Mouse (Mus musculus): Measurements from ENCODE around the gene Dhdh. TPM values are rescaled to one million over a fixed set of nuclear protein-coding genes. Genes with fewer than 3 reads are reported as not detected.
"Not testable (repeated sequence)": the region's sequence is repeated elsewhere in the genome, so short reads cannot be mapped to it uniquely, and the experiment has no call there.

Dhdh gene
- polyA plus RNA-seq, 1 experiment from 2014 or later, result 3.9 TPM

DNA sequence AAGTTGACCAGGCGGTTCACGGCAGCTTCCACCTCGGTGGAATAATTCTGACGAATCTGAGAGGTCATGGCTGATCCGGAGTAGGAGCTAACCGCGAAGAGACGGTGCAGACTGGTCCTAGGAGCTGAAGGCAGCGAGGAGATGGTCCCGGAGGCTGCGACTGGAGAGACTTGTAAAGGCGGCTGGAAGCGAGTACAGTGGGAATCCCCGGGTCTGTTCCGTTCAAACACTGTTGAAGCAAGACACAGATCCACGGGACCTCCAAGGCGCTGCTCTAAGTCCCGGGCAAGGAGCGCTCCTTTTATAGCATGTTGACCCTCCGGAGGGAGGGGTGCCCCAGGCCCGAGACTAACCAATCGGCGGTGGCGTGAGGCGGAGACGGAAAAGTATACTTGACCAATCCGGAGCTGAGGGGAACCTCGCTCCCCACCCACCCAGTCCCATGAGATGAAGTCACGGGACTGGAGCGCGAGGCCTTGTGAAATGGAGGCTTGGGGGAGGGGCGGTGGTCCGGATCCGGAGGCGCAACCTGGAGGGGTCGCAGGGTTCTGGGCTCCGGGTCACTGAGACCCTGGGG, 29.0 kb downstream of the Dhdh start, which contains the start of gene Ftl1:
Gene Ftl1 (minus strand): TSS at position 321 of the 577 bp plus-strand sequence.
- H3K4me3 ChIP-seq, result peak within 1 kb of the TSS; percentile 93
- H3K4me2 ChIP-seq, result peak within 1 kb of the TSS; percentile 94
- peak; percentile 91 for ATAC-seq (ENCODE audit: extremely low read depth, insufficient number of reproducible peaks, low FRiP score, low TSS enrichment)
- not testable (repeated sequence) for H3K27me3 ChIP-seq (replicated peaks); H3K9me3 ChIP-seq
- H3K27ac ChIP-seq (replicated peaks), result peak within 1 kb of the TSS; percentile 96
- peaks cover 47% of the 10 kb centered on the region for H3K4me1 ChIP-seq
- peaks cover 71% of the 10 kb centered on the region for H3K36me3 ChIP-seq
- WGBS, result under 1% methylated on average over 32 of the region's 37 CpGs
- peak within 1 kb of the TSS; percentile 97 for H3K9ac ChIP-seq

- peak overlapping the region; percentile 96 for H3K27ac ChIP-seq (replicated peaks)
- WGBS, result under 1% methylated on average over 43 of the region's 43 CpGs
- H3K36me3 ChIP-seq, result peaks cover 71% of the 10 kb centered on the region
- peak overlapping the region; percentile 94 for H3K4me2 ChIP-seq
- peak overlapping the region; percentile 97 for H3K9ac ChIP-seq
- H3K4me3 ChIP-seq, result peak overlapping the region; percentile 93
- H3K4me1 ChIP-seq, result peaks cover 47% of the 10 kb centered on the region
- peak; percentile 21; the same call in 1 of the 2 replicates for ATAC-seq (ENCODE audit: extremely low read depth, insufficient number of reproducible peaks, low FRiP score, low TSS enrichment)
- no peaks in the 10 kb centered on the region for H3K9me3 ChIP-seq
- H3K27me3 ChIP-seq (replicated peaks), result no peaks in the 10 kb centered on the region
Measured at GRCm38 (mm10) chr7:45458748-45459563, 29.6 kb downstream of the Dhdh start.

- H3K27ac ChIP-seq (replicated peaks), result peak overlapping the region; percentile 96
- no peaks in the 10 kb centered on the region for H3K9me3 ChIP-seq
- ATAC-seq (ENCODE audit: extremely low read depth, insufficient number of reproducible peaks, low FRiP score, low TSS enrichment), result no peak
- H3K4me3 ChIP-seq, result peak overlapping the region; percentile 93
- no peaks in the 10 kb centered on the region for H3K27me3 ChIP-seq (replicated peaks)
- WGBS, result 51% methylated on average over 10 of the region's 10 CpGs
- H3K4me1 ChIP-seq, result peaks cover 47% of the 10 kb centered on the region
- peak overlapping the region; percentile 97 for H3K9ac ChIP-seq
- H3K4me2 ChIP-seq, result peak overlapping the region; percentile 94
- H3K36me3 ChIP-seq, result peaks cover 71% of the 10 kb centered on the region
Measured at GRCm38 (mm10) chr7:45457204-45458060, 31.2 kb downstream of the Dhdh start.

DNA sequence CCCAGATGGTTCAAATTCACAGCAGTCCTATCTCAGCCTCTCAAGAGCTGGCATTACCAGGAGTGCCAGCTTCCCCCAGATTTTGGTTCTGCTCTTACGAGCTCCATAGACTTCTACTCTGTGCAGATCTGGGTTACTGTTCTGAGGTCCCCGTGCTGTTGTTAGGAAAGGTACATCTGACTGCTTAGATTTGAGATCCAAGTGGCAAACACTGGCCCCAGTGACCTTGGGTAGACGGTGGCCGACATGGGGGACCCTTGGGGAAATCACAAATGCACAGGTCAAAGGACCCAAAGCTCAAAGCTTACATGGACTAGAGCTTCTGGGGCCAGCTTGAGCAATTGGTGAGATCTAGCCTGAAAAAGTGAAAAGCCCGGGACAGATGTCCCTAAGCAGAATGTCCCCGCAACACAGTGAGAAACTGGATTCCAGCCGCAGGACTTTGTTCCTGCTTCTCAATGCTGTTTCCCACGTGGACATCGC, 31.8 kb downstream of the Dhdh start:
- Histone ChIP-seq H3K27me3 (replicated peaks) (no peaks in the 10 kb centered on the region), H3K9me3 (no peaks in the 10 kb centered on the region), H3K36me3 (peaks cover 71% of the 10 kb centered on the region), H3K4me2 (peak overlapping the region; percentile 94), H3K4me3 (peak overlapping the region; percentile 93), H3K9ac (peak overlapping the region; percentile 97), H3K27ac (replicated peaks) (peak overlapping the region; percentile 96), H3K4me1 (peaks cover 47% of the 10 kb centered on the region)
- 43% methylated on average over 9 of the region's 9 CpGs for WGBS
- ATAC-seq (ENCODE audit: extremely low read depth, insufficient number of reproducible peaks, low FRiP score, low TSS enrichment), result no peak

GRCm38 (mm10) chr7:45455932-45456696, 32.5 kb downstream of the Dhdh start:
- Histone ChIP-seq H3K36me3 (peaks cover 71% of the 10 kb centered on the region), H3K27ac (replicated peaks) (peak overlapping the region; percentile 96; the same call in 1 of the 2 replicates), H3K27me3 (replicated peaks) (no peaks in the 10 kb centered on the region), H3K4me1 (peaks cover 43% of the 10 kb centered on the region), H3K4me2 (peak overlapping the region; percentile 94), H3K4me3 (peak overlapping the region; percentile 93), H3K9me3 (no peaks in the 10 kb centered on the region), H3K9ac (peak overlapping the region; percentile 97)
- no peak for ATAC-seq (ENCODE audit: extremely low read depth, insufficient number of reproducible peaks, low FRiP score, low TSS enrichment)
- WGBS, result 72% methylated on average over 13 of the region's 13 CpGs

DNA sequence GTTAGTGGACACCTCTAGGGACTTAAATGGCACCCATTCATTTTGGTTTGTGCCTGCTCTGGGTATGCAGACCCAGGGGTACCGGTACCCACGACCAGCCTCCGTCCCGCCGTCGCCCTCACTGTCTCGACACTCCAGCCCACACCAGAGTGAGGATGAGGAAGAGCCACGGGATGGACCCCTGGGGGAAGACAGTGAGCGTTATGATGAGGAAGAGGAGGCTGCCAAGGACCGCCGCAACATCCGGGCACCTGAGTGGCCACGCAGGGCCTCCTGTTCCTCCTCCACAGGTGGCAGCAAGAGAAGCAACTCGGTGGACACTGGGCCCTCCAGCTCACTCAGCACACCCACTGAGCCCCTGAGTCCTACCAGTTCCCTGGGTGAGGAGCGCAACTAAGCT, 33.6 kb downstream of the Dhdh start:
- H3K27me3 ChIP-seq (replicated peaks), result no peaks in the 10 kb centered on the region
- H3K4me2 ChIP-seq, result peak overlapping the region; percentile 94; the same call in 1 of the 2 replicates
- ATAC-seq (ENCODE audit: extremely low read depth, insufficient number of reproducible peaks, low FRiP score, low TSS enrichment), result no peak
- 90% methylated on average over 15 of the region's 15 CpGs for WGBS
- peak overlapping the region; percentile 93; the same call in 1 of the 2 replicates for H3K4me3 ChIP-seq
- 0 out of 2 replicates have a peak overlapping the region, but pooled peaks have one; percentile 24 for H3K9ac ChIP-seq
- H3K27ac ChIP-seq (replicated peaks), result no peak overlapping the region
- no peaks in the 10 kb centered on the region for H3K9me3 ChIP-seq
- H3K4me1 ChIP-seq, result peaks cover 32% of the 10 kb centered on the region
- H3K36me3 ChIP-seq, result peaks cover 78% of the 10 kb centered on the region

DNA sequence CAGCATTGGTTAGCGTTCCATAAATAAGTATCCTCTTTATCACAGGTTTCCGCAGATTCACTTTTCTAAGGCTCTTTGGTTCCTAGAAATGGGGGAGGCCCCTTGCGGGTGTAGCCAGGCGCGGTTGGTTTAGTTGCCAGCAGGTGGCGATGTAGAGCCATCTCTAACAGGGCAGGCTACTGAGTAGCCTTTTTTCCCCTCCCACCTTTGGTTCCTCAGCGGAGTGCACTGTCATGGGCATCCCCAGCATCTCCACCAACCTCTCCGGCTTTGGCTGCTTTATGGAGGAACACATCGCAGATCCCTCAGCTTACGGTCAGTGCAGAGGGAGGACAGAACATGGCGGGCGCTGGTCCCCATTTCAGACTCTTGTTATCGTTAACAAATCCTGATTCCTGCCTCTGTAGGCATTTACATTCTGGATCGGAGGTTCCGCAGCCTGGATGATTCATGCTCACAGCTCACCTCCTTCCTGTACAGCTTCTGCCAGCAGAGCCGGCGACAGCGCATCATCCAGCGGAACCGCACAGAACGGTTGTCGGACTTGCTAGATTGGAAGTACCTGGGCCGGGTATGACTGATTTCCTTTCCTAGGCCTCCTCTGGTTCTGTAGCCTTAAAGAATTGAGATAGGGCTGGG, 37.1 kb downstream of the Dhdh start:
- peak overlapping the region; percentile 8; the same call in 1 of the 2 replicates for H3K4me2 ChIP-seq
- peak overlapping the region; percentile 8; the same call in 1 of the 2 replicates for H3K4me3 ChIP-seq
- H3K9ac ChIP-seq, result no peak overlapping the region
- H3K4me1 ChIP-seq, result peaks cover 20% of the 10 kb centered on the region
- H3K9me3 ChIP-seq, result no peaks in the 10 kb centered on the region
- peak; percentile 55; the same call in 1 of the 2 replicates for ATAC-seq (ENCODE audit: extremely low read depth, insufficient number of reproducible peaks, low FRiP score, low TSS enrichment)
- H3K27me3 ChIP-seq (replicated peaks), result no peaks in the 10 kb centered on the region
- H3K36me3 ChIP-seq, result peaks cover 83% of the 10 kb centered on the region
- 50% methylated on average over 23 of the region's 23 CpGs for WGBS
- H3K27ac ChIP-seq (replicated peaks), result no peak overlapping the region

DNA sequence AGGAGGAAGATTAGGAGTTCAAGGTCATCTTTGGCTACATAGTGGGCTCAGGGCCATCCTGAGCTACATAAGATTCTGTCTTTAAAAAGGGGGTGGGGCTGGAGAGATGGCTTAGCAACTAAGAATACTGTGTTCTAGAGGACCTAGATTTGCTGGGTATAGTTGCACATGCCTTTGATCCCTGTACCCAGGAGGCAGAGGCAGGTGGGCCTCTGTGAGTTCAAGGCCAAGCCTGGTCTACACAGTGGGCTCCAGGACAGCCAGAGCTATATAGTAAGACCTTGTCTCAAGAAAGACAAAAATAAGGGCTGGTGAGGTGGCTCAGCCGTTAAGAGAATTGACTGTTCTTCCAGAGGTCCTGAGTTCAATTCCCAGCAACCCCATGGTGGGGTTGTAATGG, 38.6 kb downstream of the Dhdh start:
- peaks cover 14% of the 10 kb centered on the region for H3K4me1 ChIP-seq
- H3K9ac ChIP-seq, result no peak overlapping the region
- no peak overlapping the region for H3K27ac ChIP-seq (replicated peaks)
- 88% methylated on average over 1 of the region's 1 CpGs for WGBS
- H3K4me2 ChIP-seq, result no peak overlapping the region
- peaks cover 83% of the 10 kb centered on the region for H3K36me3 ChIP-seq
- ATAC-seq (ENCODE audit: extremely low read depth, insufficient number of reproducible peaks, low FRiP score, low TSS enrichment), result no peak
- H3K27me3 ChIP-seq (replicated peaks), result no peaks in the 10 kb centered on the region
- H3K9me3 ChIP-seq, result no peaks in the 10 kb centered on the region
- H3K4me3 ChIP-seq, result no peak overlapping the region

DNA sequence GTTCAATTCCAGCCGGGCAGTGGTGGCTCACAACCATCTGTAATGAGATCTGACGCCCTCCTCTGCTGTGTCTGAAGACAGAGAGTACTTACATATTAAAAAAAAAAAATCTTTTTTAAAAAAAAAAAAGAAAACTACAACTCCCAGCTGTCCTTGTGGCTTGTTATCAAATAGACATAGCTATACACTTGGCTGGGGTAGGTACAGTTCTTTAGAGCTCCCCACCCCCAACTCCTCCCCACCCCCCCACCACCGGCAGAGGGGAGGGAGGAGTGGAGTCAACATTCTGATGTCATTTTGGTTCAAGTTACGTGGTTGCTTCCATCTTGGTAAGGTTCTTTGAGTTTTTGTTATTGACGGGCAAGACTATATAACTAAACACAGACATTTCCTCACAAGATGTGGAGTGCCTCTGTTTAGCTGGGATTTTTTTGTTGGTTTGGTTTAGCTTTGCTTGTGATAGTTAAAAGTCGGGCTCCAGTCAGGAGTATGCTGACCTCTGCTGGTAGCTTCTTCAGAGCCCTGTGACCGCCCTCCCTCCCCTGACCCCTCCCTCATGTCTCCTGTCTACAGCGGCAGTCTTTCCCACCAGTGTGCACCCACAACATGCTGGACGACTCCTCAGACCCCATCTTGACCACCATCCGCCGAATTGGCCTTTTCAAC, 41.1 kb downstream of the Dhdh start:
- peaks cover 83% of the 10 kb centered on the region for H3K36me3 ChIP-seq
- no peaks in the 10 kb centered on the region for H3K9me3 ChIP-seq
- peak overlapping the region; percentile 40; the same call in 1 of the 2 replicates for H3K4me2 ChIP-seq
- H3K4me3 ChIP-seq, result peak overlapping the region; percentile 11; the same call in 1 of the 2 replicates
- H3K27ac ChIP-seq (replicated peaks), result no peak overlapping the region
- peaks cover 14% of the 10 kb centered on the region for H3K4me1 ChIP-seq
- whole genome bisulfite sequencing, result 28% methylated on average over 11 of the region's 11 CpGs
- 0 out of 2 replicates have a peak, but pooled peaks have one; percentile 14 for ATAC-seq (ENCODE audit: extremely low read depth, insufficient number of reproducible peaks, low FRiP score, low TSS enrichment)
- H3K9ac ChIP-seq, result peak overlapping the region; percentile 55
- no peaks in the 10 kb centered on the region for H3K27me3 ChIP-seq (replicated peaks)
